Mouse (Mus musculus) retina, embryonic 14.5 days (tissue): ENCODE measurements at regions not wholly inside any gene's neighbourhood (a gene's known extent, or its start where the extent isn't known, plus 50 kb on each side); places are given as distances from the start of the nearest gene placed in this dataset.

Source experiments
- DNase-seq: peaks from one replicate; pipeline ENCODE4 v3.0.0-alpha.2; 2015; ENCODE audit warnings: low spot score

DNA sequence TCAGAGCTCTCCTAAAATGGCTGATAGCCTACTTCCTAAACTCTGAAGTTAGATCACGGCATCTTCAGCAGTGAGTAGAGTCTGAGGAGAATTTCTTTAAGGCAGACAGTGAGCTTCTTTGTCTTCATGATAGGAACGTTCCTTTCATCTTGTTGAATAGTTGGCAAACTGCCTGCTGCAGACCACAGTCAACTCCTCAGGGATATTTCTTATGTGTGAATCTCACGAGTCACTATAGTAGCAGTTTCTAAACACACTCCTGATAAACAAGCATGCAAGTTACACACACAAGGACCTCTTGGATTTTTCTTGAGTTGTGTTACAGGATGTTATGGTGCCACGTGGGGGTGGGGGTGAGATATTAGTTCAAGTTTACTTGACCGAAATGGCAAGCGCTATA lies 205.2 kb downstream of the Gm11077 start:
- DNase-seq, result no peak

DNA sequence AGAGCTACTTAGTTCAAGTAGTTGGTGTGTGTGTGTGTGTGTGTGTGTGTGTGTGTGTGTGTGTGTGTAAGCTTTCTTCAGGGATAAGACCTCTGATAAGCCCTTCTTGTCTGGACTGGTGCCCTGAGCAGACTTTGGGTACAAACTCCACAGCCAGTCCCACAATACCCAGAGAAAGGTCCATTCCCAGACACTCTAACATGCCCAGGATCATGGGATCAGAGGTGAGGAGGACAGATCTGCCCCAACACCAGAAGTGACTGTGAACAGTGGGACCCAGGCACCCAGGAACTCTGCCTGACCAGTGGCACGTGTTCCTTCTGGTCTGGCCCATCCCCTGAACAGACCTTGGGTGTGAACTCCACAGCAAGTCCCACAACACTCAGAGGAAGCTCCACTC lies 208.9 kb downstream of the Gm11077 start:
- DNase-seq, result no peak

DNA sequence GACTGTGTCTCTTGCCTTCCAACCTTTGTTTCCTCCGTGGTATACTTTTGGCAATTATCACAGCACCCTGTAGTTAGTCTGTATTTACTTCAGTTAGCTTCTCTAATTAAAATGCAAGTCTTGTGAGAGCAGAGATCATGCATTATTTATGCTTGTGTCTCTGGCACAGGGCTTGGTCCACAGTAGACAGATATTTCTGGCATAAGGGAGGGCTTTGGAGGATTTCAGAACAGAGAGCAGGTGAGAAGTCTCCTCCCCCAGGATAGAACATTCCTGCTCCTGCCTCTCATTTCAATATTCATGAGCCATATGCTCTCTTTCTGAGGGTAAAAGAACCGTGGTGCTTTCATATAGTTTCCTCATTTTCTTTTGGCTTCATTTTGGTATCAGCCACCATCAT lies 217.6 kb downstream of the Gm11077 start:
- no peak for DNase-seq

DNA sequence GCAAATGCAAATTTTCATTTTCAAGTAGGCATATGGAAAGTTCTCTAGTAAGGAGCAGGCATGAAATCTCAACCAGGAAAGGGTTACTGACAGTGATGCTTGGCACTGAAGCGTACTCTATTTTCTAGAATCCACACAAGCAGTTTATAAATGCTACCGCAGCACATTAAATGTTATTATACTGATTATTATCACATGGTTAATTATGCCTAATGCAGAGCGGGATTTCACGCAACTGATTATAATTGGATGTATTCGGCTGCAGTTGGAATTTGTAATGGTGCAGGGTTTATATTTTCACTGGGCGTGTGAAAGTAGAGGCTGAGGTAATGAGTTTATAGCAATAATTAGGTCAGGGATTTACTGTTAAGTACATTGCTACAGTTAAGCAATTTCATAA lies 221.4 kb downstream of the Gm11077 start:
- no peak for DNase-seq

DNA sequence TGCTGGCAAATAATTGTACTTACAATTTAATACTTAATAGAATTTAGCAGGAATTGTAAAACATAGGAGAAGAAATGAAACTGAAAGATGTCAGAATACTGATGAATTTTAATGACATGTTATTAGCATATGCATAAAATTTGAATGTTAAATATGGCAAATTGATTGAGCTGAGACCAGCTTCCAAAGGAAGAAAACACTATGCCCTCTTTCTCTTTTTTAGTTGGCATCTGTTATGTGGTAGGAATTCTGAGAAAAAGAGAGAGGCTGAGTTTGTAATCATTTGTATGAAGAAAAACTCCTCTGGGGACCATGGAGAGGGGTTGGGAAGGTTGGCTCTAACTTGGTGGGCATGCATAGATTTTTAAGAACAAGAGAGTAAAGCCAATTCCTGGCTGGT lies 224.2 kb downstream of the Gm11077 start:
- DNase-seq, result no peak

DNA sequence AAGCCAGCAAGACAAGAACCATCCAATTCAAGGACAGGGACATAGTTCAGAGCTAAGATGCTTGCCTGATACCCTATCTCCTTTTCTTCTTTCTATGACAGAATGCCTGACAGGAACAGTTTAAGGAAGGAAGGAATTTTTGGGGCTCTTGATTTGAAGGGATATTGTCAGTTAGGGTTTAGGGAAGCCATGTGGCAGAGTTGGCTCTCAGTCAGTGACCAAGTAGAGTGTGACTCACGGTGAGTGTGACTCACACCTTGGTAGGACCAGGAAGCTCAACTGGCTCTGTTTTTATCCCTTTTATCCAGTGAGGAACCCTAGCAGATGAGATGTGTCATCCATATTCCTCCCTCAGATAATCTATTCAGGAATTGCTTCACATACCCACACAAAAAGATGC lies 224.6 kb downstream of the Gm11077 start:
- no peak for DNase-seq

DNA sequence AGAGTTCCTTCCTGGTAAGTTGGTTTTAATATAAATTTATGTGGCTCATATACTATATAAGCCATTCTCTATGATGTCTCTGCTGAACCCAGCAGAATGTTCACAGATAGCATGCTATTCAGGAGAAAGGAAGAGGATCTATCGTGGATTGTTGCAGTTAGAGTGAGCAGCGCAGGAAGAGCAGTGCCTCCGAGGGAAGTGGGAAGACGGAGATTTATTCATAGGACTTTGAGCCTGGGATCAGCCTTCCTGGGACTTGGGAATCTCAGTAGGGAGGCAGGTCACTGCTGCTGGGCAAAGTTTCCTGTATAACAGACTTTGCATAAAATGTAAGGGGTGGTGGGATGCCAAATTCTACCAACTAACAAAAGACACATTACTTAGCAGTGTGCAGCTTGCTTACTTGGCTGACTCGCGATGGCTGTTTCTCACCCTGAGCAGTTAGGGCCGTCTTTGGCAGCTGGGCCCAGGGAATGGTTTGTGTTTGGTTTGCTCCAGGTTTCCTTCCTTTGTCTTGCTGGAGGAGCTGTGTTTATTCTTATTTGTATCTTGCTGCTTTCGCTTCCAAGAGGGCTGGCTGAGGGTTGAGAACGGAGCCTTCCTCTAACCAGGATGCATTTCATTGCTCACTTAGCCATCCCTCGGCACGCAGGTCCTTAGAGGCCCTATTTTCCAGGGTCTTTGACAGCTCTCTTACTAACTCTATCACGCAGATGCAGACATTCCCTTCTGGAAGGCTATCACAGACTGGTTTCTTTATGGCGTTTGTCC lies 226.9 kb downstream of the Gm11077 start:
- no peak for DNase-seq

DNA sequence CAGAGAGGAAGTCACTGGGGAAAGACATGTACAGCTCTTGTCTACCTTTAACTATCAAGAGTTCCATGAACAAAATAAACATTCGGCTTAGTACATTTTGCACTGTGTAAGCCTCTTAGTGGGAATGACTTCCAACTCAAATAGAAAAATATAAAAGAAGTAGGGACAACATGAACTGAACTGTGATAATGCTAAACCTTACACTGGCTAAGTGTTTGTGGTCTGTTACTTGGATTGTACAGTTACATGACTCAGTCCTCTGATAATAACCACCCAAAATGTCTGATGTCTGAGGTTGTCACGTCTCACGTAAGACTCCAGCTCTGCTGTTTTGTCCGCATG lies 227.4 kb downstream of the Gm11077 start:
- no peak for DNase-seq

DNA sequence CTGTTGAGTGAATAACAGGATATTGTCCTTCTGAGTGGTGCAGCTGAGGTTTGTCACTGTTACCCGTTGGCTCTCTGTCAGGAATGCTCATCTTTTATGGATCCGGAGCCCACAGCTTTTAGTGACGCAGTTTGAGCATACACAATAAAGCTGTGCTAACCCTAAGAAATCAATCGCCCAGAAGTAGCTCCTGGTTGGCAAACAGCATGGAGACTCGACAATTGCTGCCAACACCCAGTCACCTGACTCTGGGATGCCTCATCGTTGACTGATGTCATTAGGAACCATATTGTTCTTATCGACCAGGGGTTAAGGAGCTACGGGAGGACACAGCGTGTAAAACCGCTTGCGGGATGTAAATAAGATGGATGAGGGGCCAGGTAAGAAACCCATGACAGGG lies 232.9 kb downstream of the Gm11077 start:
- DNase-seq, result peak; percentile 65

DNA sequence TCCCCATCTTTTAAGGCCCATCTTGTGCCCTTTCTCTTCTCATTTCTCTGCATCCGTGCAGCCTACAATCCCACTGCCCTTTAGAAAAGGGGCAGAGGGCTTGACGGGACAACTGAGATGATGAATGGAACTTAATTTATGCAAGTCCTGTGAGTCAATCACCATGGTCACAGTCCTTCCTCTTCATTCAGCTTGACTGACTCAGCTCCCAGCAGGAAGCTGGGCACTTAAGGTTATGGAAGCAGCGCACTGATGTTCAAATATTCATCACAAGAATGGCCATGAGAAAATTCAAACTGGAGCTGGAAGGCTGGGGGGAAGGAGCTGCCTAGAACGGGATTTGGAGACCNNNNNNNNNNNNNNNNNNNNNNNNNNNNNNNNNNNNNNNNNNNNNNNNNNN lies 233.5 kb downstream of the Gm11077 start:
- DNase-seq, result peak; percentile 82

DNA sequence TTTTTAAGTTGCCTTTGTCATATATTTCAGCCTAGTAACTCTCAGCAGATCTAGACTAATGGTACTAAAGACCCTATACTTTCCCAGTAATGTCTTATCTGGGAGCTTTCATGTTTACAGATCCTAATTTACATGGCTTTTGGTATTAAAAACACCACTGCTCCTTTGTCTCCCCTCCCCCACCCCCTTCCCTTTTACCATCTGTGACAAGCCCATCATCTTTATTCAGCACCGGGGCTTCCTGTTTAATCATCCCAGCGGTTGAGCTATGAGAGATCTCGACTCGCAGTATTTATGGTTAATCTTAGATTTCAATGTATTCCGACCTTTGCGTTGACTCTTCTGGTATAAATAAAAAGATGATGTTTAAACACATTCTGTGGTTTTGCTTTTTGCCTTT lies 244.6 kb downstream of the Gm11077 start:
- peak; percentile 11 for DNase-seq

DNA sequence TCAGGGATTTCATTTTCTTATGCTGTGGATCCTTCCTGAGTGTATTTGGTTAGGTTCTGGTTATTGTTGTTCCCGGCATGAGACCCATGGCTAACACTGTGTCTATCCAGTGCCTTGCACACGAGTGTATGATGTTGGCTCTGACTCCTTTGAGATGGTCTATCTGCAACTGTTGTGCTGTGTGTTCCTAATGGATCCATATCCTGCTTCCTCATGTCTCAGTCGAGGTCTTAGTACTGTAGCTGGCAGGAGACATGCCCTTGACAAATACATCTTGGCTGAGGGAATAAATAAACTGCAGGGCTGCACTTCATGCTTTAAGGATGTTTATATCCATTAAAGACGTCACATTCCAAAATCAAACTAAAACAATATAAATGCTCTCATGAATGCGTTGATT lies 247.9 kb downstream of the Gm11077 start:
- no peak for DNase-seq

DNA sequence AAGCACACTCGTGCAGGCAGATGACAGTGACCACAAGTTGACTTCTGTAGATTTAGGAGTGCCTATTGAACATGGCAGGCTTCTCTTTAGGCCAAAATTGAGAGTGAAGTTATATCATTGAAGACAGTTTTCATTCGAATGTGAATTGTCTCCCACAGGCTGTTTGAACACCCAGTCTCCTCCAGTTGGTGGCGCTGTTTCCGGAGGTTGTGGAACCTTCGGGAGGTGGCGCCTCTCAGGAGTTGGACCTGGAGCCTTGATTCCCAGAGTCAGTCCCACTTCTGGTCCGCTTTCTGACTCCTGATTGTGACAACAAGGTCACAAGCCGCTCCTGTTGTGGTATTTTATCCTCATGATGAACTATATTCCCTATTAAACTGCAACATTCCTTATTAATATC lies 254.5 kb downstream of the Gm11077 start:
- DNase-seq, result no peak

DNA sequence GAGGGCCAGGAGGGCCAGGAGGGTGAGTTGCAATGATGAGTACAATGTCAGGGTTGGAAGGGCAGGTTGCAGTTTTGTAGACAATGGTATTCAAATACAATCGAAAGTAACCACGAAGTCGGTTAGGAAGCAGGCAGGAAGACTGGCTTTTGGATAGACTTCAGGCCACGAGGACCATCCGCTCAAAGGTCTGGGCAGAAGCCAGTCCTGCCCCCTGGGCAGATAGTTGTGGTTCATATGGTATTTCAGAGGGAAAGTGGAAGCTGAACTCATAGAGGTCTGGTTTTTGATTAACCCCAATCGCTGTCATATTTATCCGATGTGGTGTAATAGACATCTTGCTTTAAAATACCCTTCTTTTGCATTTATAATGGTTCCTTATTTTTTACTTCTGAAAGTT lies 255.2 kb downstream of the Gm11077 start:
- DNase-seq, result no peak

DNA sequence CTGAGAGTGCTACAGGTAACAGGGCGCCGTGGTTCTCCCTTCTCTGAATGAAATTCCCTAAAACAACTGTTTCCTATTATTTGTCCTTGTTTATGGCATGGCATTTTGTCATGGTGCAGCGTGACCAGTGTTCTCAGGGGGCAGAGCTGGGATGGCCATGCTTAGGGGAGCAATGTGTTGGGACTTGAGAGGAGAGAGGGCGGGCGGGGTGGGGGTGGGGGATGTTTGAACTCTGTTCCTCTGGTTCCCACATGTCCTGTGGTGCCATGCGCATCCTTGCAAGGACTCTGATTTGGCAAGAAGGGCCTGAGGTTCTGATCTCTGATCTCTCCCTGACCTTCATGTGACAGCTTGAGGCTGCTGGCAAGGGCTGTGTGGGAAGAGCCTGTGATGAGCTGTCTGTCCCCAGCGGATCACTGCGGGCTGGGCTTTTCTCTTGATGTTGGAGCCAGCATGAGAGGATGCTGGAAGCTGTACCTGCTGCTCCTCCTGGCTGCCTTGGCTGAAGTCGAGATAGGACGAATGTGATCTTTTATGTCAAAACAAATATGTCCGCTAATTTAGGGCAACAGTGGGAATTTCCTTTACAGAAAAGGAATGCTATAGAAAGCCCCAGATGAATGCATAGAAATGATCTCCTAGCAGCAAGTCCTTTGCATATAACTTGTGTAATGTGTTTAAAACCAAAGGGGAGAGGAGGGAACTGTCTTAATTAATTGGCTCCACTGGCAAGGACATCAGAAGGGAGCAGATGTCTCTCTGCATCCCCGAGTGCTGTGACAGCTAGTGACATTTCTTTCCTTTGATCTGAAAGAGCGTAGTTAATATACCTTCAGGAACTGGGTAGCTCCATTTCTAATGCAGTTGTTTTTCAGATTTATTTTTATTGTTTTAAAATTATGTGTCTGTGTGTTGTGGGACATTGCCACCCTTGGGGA lies 255.2 kb upstream of the Pde3a start:
- DNase-seq, result peak; percentile 6

DNA sequence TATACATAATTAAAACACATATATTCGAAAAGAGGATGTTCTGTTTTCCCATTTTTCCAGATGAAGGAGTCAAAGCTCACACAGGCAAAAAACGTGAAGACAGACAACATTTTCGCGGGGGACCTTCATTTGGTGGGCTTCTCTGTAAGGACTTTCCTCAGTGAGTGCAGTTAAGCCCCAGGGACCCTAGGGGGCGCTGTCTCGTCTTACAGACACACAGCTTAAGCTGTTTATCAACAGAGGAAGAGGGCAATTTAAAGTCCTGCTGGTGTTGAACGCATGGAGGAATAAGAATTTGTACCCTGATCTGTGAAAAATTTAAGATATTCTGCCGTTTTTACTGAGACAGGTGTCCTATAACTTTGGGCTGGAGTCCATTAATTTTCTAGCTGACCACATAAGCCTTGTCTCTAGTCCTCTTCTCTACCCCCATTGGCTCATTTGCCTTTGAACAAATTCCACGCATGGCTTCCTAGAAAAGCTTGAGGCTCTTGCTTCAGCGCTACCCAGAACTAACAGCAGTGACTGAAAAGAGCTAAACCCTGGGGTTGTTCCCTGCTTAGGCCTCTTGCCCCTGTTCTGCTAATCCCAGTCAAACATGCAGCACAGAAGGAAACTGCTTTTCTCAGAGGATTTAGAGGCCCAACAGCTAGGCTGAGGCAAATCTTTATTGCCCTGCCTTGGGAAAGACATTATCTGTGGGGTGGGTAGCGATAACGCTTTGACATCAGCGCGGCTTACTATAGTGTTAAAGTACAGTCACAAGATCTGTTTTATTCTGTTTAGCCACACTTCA lies 253.5 kb upstream of the Pde3a start:
- DNase-seq, result peak; percentile 51

DNA sequence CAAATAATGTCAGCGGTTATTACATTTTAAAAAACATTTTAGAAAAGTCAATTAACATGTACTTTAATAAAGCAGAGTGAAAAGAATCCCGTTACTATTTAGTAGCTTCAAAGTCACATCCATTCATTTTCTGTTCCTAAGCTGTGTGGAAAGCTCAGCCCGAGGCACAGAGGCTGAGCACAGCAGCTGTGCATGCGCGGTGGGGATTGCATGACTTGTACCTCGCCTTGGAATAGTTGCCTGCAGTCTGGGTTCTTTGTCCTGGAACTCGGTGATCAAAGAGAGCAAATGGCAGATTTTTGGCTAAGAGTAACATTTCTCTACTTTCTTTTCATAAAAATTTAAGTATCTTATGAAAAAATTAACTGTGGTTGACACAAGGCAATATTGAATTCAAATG lies 251.0 kb upstream of the Pde3a start:
- no peak for DNase-seq

DNA sequence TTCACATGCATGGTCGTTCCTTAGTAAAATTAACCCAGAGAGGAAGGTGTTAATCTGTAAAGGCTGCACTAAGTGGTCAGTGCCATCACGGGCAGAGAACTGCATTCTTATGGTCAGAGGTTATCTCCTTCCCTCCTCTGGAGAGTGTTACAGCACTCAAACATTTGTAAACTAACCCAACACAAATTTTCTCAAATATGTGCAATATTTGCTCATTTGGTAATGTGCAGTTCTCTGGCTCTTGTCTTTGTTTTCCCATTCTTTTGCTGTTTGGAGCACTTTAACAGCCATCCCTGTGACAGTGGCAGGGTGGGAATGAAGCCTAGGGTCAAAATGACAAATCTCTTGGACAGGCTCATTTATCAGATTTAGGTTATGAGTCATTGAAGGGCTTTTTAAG lies 248.5 kb upstream of the Pde3a start:
- DNase-seq, result no peak

DNA sequence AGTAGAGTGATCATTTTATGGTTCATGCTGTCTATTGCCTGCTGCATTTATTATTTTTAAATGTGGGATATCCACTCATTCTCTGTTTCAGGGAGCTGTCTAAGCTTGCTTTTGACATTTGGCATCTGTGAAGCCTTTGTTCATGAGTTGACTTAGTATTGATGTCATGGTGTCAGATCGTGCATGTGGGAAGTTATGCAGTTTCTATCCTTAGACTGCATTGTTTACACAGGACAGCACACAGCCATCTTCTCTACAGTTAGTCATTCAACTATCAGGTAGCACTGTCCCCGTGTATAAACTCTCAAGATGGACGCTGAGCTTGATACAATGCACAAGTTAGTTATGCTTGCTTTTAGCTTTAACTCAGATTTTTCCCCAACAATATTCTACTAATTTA lies 247.8 kb upstream of the Pde3a start:
- no peak for DNase-seq

DNA sequence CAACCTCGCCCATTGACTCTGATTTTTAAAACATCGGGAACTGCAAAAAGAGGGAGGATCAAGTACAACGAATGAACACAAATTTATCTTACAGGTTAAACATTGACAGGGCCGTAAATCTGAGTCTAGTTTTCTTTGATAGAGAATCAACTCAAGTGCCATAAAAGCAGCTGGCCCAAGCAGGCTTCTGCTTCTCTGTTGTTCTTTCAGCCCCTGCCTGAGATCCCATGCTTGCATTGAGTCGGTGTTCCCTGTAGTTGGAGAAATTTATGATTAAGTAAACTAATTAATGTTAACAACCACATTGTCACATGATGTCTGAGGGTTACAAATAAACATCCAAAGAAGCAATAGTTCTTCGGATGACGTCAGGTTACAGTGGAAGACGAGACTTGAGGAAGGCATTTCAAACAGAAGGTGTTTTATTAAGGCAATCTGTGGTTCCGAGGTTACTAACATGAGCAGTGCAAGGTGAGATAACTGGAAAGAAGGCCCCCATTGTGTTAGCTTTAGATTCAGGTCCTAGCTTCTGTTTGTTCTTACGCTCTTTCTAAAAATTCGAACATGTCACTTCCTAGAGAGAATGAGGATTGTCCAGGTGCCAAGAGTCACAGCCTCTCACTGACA lies 233.9 kb upstream of the Pde3a start:
- no peak for DNase-seq

DNA sequence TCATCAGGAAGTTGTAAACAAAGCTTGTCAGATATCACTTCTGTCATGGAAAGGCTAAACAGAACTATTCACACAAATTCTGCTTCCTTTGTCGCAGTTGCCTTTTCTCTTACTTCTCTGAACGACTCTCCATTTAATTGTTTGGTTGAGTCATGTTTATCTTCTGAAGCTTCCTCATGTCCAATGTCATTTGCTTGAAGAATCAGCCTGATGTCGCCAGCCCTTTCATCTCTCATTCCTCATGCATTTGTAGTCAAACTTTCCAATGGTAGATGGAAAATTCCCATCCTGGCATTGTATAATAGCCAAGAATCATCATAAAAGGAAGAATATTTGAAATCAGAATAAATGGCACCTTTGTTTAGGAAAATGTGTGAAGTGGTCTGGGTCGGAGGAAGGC lies 225.6 kb upstream of the Pde3a start:
- no peak for DNase-seq

DNA sequence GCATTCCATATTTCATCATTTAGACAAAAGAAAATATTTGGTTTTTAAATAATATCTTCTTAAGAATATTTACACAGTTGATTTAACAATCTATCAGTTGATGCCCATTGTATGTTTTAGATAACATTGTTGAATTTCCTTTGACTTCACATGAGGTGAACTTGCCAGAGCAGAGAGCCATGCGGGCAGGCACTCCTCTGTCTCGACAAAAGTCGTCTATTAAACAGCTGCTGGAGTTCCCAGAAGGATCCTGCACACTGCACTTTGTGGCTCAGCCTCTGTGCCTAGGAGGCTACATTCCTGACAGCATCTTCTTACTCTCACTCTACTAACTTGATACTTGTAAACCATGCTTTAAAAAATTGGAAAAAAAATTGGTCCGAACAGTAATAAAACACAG lies 221.7 kb upstream of the Pde3a start:
- no peak for DNase-seq
